Mouse (Mus musculus): ENCODE measurements around the gene Afm. TPM values are rescaled to one million over a fixed set of nuclear protein-coding genes. Genes with fewer than 3 reads are reported as not detected.

Afm gene
- total and polyA plus RNA-seq, 2 experiments from 2014 or later: not detected

- TF ChIP-seq CTCF (IDR thresholded peaks at IDR 0.05; ENCODE audit: low read depth): peak; percentile 88
- WGBS: 6% methylated on average over 6 of the region's 6 CpGs
- ATAC-seq: peak; percentile 71
Observed at GRCm38 (mm10) chr5:90500714-90501113, 18.0 kb upstream of the Afm start.

GRCm38 (mm10) chr5:90501752-90502151 is 17.0 kb upstream of the Afm start:
- no peaks in the 10 kb centered on the region for H3K36me3 ChIP-seq (ENCODE audit: insufficient read depth, low read length)
- H3K4me1 ChIP-seq (ENCODE audit: insufficient read depth, low read length): no peaks in the 10 kb centered on the region
- no peak overlapping the region for H3K27ac ChIP-seq
- H3K4me3 ChIP-seq (ENCODE audit: low read length): no peak overlapping the region
- WGBS: 87% methylated on average over 5 of the region's 5 CpGs
- DNase-seq (ENCODE audit: low spot score) (no peak), ATAC-seq (no peak)
- no peaks in the 10 kb centered on the region for H3K9me3 ChIP-seq (ENCODE audit: low read length)
- TF ChIP-seq CTCF (IDR thresholded peaks at IDR 0.05; ENCODE audit: low read depth): no peak
- H3K27me3 ChIP-seq (ENCODE audit: insufficient read depth, low read length): no peaks in the 10 kb centered on the region
- no peak overlapping the region for H3K9ac ChIP-seq (replicated peaks; ENCODE audit: low read length)
- no peak overlapping the region for H3K4me2 ChIP-seq (ENCODE audit: low read depth, low read length)

More at GRCm38 (mm10) chr5:90500714-90501113, 18.0 kb upstream of the Afm start:
- DNase-seq (ENCODE audit: low spot score): peak; percentile 81
- no peaks in the 10 kb centered on the region for H3K36me3 ChIP-seq (ENCODE audit: insufficient read depth, low read length)
- no peak overlapping the region for H3K9ac ChIP-seq (replicated peaks; ENCODE audit: low read length)
- no peaks in the 10 kb centered on the region for H3K9me3 ChIP-seq (ENCODE audit: low read length)
- H3K27me3 ChIP-seq (ENCODE audit: insufficient read depth, low read length): no peaks in the 10 kb centered on the region
- H3K27ac ChIP-seq: no peak overlapping the region
- H3K4me1 ChIP-seq (ENCODE audit: insufficient read depth, low read length): no peaks in the 10 kb centered on the region
- no peak overlapping the region for H3K4me2 ChIP-seq (ENCODE audit: low read depth, low read length)
- no peak overlapping the region for H3K4me3 ChIP-seq (ENCODE audit: low read length)

DNA sequence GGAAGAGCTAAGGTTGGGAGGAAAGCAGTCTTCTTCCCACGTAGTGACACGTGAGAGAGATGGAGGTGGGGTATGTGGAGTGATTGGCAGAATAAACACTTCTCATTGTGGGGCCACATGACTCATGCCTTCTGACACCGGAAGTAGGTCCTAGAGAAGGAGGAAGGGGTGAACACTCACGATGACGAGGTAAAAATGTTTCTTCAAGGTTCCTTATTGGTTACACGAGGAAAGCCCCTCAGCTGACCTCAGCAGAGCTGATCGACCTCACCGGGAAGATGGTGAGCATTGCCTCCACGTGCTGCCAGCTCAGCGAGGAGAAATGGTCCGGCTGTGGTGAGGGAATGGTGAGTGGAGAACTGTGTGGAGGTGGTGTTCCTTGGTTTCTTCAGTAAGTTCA is 14.0 kb upstream of the Afm start:
- TF ChIP-seq CTCF (IDR thresholded peaks at IDR 0.05; ENCODE audit: low read depth): no peak
- Histone ChIP-seq H3K27ac (no peak overlapping the region), H3K4me1 (ENCODE audit: insufficient read depth, low read length) (no peaks in the 10 kb centered on the region), H3K36me3 (ENCODE audit: insufficient read depth, low read length) (no peaks in the 10 kb centered on the region), H3K9me3 (ENCODE audit: low read length) (no peaks in the 10 kb centered on the region), H3K4me3 (ENCODE audit: low read length) (no peak overlapping the region), H3K9ac (replicated peaks; ENCODE audit: low read length) (no peak overlapping the region), H3K4me2 (ENCODE audit: low read depth, low read length) (no peak overlapping the region), H3K27me3 (ENCODE audit: insufficient read depth, low read length) (no peaks in the 10 kb centered on the region)
- DNase-seq (ENCODE audit: low spot score) (no peak), ATAC-seq (no peak)
- 80% methylated on average over 11 of the region's 11 CpGs for WGBS

- no peak overlapping the region for H3K9ac ChIP-seq (replicated peaks; ENCODE audit: low read length)
- no peak for TF ChIP-seq CTCF (IDR thresholded peaks at IDR 0.05; ENCODE audit: low read depth)
- no peaks in the 10 kb centered on the region for H3K27me3 ChIP-seq (ENCODE audit: insufficient read depth, low read length)
- H3K27ac ChIP-seq: no peak overlapping the region
- no peak overlapping the region for H3K4me3 ChIP-seq (ENCODE audit: low read length)
- no peaks in the 10 kb centered on the region for H3K4me1 ChIP-seq (ENCODE audit: insufficient read depth, low read length)
- DNase-seq (ENCODE audit: low spot score) (peak; percentile 25), ATAC-seq (no peak)
- no peaks in the 10 kb centered on the region for H3K9me3 ChIP-seq (ENCODE audit: low read length)
- H3K36me3 ChIP-seq (ENCODE audit: insufficient read depth, low read length): no peaks in the 10 kb centered on the region
- 56% methylated on average over 2 of the region's 2 CpGs for WGBS
- H3K4me2 ChIP-seq (ENCODE audit: low read depth, low read length): no peak overlapping the region
Observed at GRCm38 (mm10) chr5:90506507-90506906, 12.2 kb upstream of the Afm start.

DNA sequence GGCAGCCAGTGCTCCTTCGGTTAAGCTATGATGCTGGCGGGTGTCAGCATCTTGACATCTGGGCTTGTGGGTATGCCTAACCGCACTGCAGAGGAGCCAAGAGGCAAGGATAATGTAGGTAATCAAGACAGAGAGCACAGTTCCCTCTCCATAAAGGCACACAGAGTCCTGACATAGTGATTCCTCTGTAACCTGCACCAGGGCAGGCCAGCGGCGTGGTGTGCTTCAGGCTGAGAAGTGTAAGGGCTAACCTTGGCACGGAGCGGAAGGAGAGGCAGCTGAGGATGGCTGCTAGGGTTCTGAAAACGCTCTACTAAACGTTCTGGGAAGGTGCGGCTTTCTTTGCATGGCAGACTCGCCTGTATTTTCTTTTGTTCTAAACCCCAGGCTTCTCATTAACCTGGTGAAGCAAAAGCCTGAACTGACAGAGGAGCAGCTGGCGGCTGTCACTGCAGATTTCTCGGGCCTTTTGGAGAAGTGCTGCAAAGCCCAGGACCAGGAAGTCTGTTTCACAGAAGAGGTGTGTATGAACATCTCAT is 11.3 kb upstream of the Afm start:
- Histone ChIP-seq H3K27ac (peak overlapping the region; percentile 65; the same call in 1 of the 2 replicates), H3K4me3 (ENCODE audit: low read length) (no peak overlapping the region), H3K9me3 (ENCODE audit: low read length) (no peaks in the 10 kb centered on the region), H3K4me1 (ENCODE audit: insufficient read depth, low read length) (no peaks in the 10 kb centered on the region), H3K36me3 (ENCODE audit: insufficient read depth, low read length) (no peaks in the 10 kb centered on the region), H3K4me2 (ENCODE audit: low read depth, low read length) (no peak overlapping the region), H3K27me3 (ENCODE audit: insufficient read depth, low read length) (no peaks in the 10 kb centered on the region), H3K9ac (replicated peaks; ENCODE audit: low read length) (peak overlapping the region; percentile 30; the same call in 1 of the 2 replicates)
- 35% methylated on average over 13 of the region's 13 CpGs for WGBS
- ATAC-seq (peak; percentile 87), DNase-seq (ENCODE audit: low spot score) (peak; percentile 72)
- TF ChIP-seq CTCF (IDR thresholded peaks at IDR 0.05; ENCODE audit: low read depth): no peak

- H3K4me3 ChIP-seq (ENCODE audit: low read length): no peak overlapping the region
- no peak overlapping the region for H3K4me2 ChIP-seq (ENCODE audit: low read depth, low read length)
- ATAC-seq: no peak
- WGBS: 94% methylated on average over 5 of the region's 5 CpGs
- no peaks in the 10 kb centered on the region for H3K36me3 ChIP-seq (ENCODE audit: insufficient read depth, low read length)
- no peaks in the 10 kb centered on the region for H3K9me3 ChIP-seq (ENCODE audit: low read length)
- no peaks in the 10 kb centered on the region for H3K27me3 ChIP-seq (ENCODE audit: insufficient read depth, low read length)
- DNase-seq (ENCODE audit: low spot score): no peak
- no peak overlapping the region for H3K27ac ChIP-seq
- no peaks in the 10 kb centered on the region for H3K4me1 ChIP-seq (ENCODE audit: insufficient read depth, low read length)
- H3K9ac ChIP-seq (replicated peaks; ENCODE audit: low read length): no peak overlapping the region
- no peak for TF ChIP-seq CTCF (IDR thresholded peaks at IDR 0.05; ENCODE audit: low read depth)
Observed at GRCm38 (mm10) chr5:90509828-90510592, 8.7 kb upstream of the Afm start.

Data from hindbrain, postnatal 0 days (tissue).